Mouse (Mus musculus) megakaryocyte, embryonic 14.5 days (primary cell): ENCODE results near the gene Kcnk12.

Source experiments
- FLI1 ChIP-seq: IDR thresholded peaks from 2 replicates; pipeline ENCODE4 v1.6.1; 2012; ENCODE audit warnings: low read length, inconsistent platforms, mixed read lengths
- GATA1 ChIP-seq: IDR thresholded peaks from 3 replicates; pipeline ENCODE4 v1.6.1; 2012; ENCODE audit warnings: mixed read lengths, low read length, inconsistent platforms, borderline replicate concordance

- TF ChIP-seq GATA1 (no peak), FLI1 (no peak)
Measured at GRCm38 (mm10) chr17:87765031-87765430, 32.8 kb downstream of the Kcnk12 start.
